Mouse (Mus musculus) cerebellum, postnatal 10 days (tissue): ENCODE results near the gene Speer4e.
"Not testable (repeated sequence)": the region's sequence is repeated elsewhere in the genome, so short reads cannot be mapped to it uniquely, and the experiment has no call there.

Experiments
- DNase-seq, 2 experiments: peaks; one replicate each; pipeline ENCODE4 v3.0.0; 2021; ENCODE audit warnings: mixed read lengths in 2 of 2

Gene Speer4e

GRCm38 (mm10) chr5:14938329-14938728 is at the start of gene Speer4e:
Gene Speer4e, minus strand, starts transcription at chr5:14938429.
- not testable (repeated sequence) for DNase-seq

GRCm38 (mm10) chr5:14986649-14987387 is 48.6 kb upstream of the Speer4e start:
- DNase-seq, result peak in 1 of 2 experiments; percentile 3

GRCm38 (mm10) chr5:14978835-14979234 is 40.6 kb upstream of the Speer4e start, which contains the start of gene Gm10354:
Gene Gm10354, minus strand, starts transcription at chr5:14978935.
- DNase-seq, result not testable (repeated sequence)

- not testable (repeated sequence) for DNase-seq
Observed at GRCm38 (mm10) chr5:14977368-14977767, 39.1 kb upstream of the Speer4e start.

- not testable (repeated sequence) for DNase-seq
Observed at GRCm38 (mm10) chr5:14975294-14975693, 37.1 kb upstream of the Speer4e start.

GRCm38 (mm10) chr5:14972841-14973240 is 34.6 kb upstream of the Speer4e start:
- DNase-seq, result not testable (repeated sequence)

GRCm38 (mm10) chr5:14963821-14964220 is 25.6 kb upstream of the Speer4e start:
- DNase-seq, result not testable (repeated sequence)

GRCm38 (mm10) chr5:14961502-14961901 is 23.3 kb upstream of the Speer4e start:
- not testable (repeated sequence) for DNase-seq

GRCm38 (mm10) chr5:14955928-14956706 is 17.9 kb upstream of the Speer4e start:
- DNase-seq, result not testable (repeated sequence)

- not testable (repeated sequence) for DNase-seq
Observed at GRCm38 (mm10) chr5:14953587-14953986, 15.4 kb upstream of the Speer4e start.

- DNase-seq, result not testable (repeated sequence)
Observed at GRCm38 (mm10) chr5:14952749-14953148, 14.5 kb upstream of the Speer4e start.

GRCm38 (mm10) chr5:14951822-14952221 is 13.6 kb upstream of the Speer4e start:
- not testable (repeated sequence) for DNase-seq

- peak; percentile 14 to 38 for DNase-seq
Observed at GRCm38 (mm10) chr5:14947482-14948198, 9.4 kb upstream of the Speer4e start.

GRCm38 (mm10) chr5:14945524-14945923 is 7.3 kb upstream of the Speer4e start:
- DNase-seq, result not testable (repeated sequence)

- not testable (repeated sequence) for DNase-seq
Observed at GRCm38 (mm10) chr5:14941043-14941442, 2.8 kb upstream of the Speer4e start.

- DNase-seq, result not testable (repeated sequence)
Observed at GRCm38 (mm10) chr5:14933721-14934120, 4.5 kb downstream of the Speer4e start.

GRCm38 (mm10) chr5:14927047-14927446 is 11.2 kb downstream of the Speer4e start:
- DNase-seq, result peak in 1 of 2 experiments; percentile 4

- not testable (repeated sequence) for DNase-seq
Observed at GRCm38 (mm10) chr5:14914799-14915198, 23.4 kb downstream of the Speer4e start, which contains the start of gene Gm9758. Gene Gm9758, minus strand, starts transcription at chr5:14914899.

GRCm38 (mm10) chr5:14914361-14914760 is 23.9 kb downstream of the Speer4e start:
- DNase-seq, result not testable (repeated sequence)

GRCm38 (mm10) chr5:14903539-14903938 is 34.7 kb downstream of the Speer4e start:
- not testable (repeated sequence) for DNase-seq

- no peak for DNase-seq
Observed at GRCm38 (mm10) chr5:14892242-14892641, 46.0 kb downstream of the Speer4e start.

- DNase-seq, result not testable (repeated sequence)
Observed at GRCm38 (mm10) chr5:14885291-14885690, 52.9 kb downstream of the Speer4e start.
